Mouse (Mus musculus) liver, embryonic 16.5 days (tissue): ENCODE results near the gene Prpf6. TPM values are rescaled to one million over a fixed set of nuclear protein-coding genes. Genes with fewer than 3 reads are reported as not detected.

Experiments
- ATAC-seq: fragments of 200-750 bp; cut with Nextera tagmentation; 2 replicates; pipeline ENCODE4 v1.8.0; 2017; ENCODE audit warnings: low read depth, mild to moderate bottlenecking, moderate number of reproducible peaks, moderate library complexity
- H3K27ac ChIP-seq: fragments of 300-500 bp; sonication (generic); 2 replicates; pipeline ENCODE4 v1.5.1; 2014; ENCODE audit warnings: mild to moderate bottlenecking, low read length
- H3K27me3 ChIP-seq: fragments of 300-500 bp; sonication (generic); 2 replicates; pipeline ENCODE4 v1.6.1; 2014; ENCODE audit warnings: low read depth, low read length, mixed read lengths; ENCODE audit not compliant: control insufficient read depth, insufficient read depth
- H3K36me3 ChIP-seq: fragments of 300-500 bp; sonication (generic); 2 replicates; pipeline ENCODE4 v1.6.1; 2014; ENCODE audit warnings: mild to moderate bottlenecking; ENCODE audit not compliant: control insufficient read depth, insufficient read depth
- H3K4me1 ChIP-seq: fragments of 300-500 bp; sonication (generic); 2 replicates; pipeline ENCODE4 v1.6.1; 2014; ENCODE audit warnings: low read depth, low read length, mixed read lengths; ENCODE audit not compliant: control insufficient read depth
- H3K4me2 ChIP-seq: fragments of 300-500 bp; sonication (generic); 2 replicates; pipeline ENCODE4 v1.6.1; 2014; ENCODE audit warnings: low read depth, low read length, mixed read lengths
- H3K4me3 ChIP-seq: fragments of 300-500 bp; sonication (generic); 2 replicates; pipeline ENCODE4 v1.5.1; 2014; ENCODE audit warnings: low read depth, mild to moderate bottlenecking, low read length
- H3K9ac ChIP-seq: fragments of 300-500 bp; sonication (generic); 2 replicates; pipeline ENCODE4 v1.6.1; 2014; ENCODE audit warnings: low read depth, low read length
- H3K9me3 ChIP-seq: fragments of 300-500 bp; sonication (generic); replicated peaks from 2 replicates; pipeline ENCODE4 v1.6.1; 2016; ENCODE audit warnings: low read length; ENCODE audit not compliant: control insufficient read depth
- WGBS: fragments of 180-500 bp; shearing (Covaris S2); extraction: QIAGEN DNeasy Blood & Tissue Kit; methylation state at CpG from one replicate; pipeline ENCODE4 v1.1.7; 2014; ENCODE audit not compliant: insufficient replicate concordance; 5-methylcytosine and 5-hydroxymethylcytosine counted together
- polyA plus RNA-seq: library from polyadenylated mRNA; unstranded; fragments of >200 nt; fragmentation: Nextera tagmentation; extraction: Ambion mirVana; gene quantifications from 2 replicates; pipeline ENCODE4 v1.2.1, GENCODE M21; 2015

Prpf6 gene
- polyA plus RNA-seq, 1 experiment from 2014 or later = 24.2 TPM

GRCm38 (mm10) chr2:181570375-181570774, 21.3 kb upstream of the Prpf6 start:
- Histone ChIP-seq H3K36me3 (no peaks in the 10 kb centered on the region; the same call in 1 of the 2 replicates), H3K27me3 (no peaks in the 10 kb centered on the region), H3K4me3 (no peak overlapping the region), H3K4me1 (peaks cover 34% of the 10 kb centered on the region), H3K9ac (no peak overlapping the region), H3K9me3 (no peaks in the 10 kb centered on the region), H3K4me2 (no peak overlapping the region), H3K27ac (no peak overlapping the region)
- WGBS = 79% methylated on average over 8 of the region's 8 CpGs
- no peak for ATAC-seq

DNA sequence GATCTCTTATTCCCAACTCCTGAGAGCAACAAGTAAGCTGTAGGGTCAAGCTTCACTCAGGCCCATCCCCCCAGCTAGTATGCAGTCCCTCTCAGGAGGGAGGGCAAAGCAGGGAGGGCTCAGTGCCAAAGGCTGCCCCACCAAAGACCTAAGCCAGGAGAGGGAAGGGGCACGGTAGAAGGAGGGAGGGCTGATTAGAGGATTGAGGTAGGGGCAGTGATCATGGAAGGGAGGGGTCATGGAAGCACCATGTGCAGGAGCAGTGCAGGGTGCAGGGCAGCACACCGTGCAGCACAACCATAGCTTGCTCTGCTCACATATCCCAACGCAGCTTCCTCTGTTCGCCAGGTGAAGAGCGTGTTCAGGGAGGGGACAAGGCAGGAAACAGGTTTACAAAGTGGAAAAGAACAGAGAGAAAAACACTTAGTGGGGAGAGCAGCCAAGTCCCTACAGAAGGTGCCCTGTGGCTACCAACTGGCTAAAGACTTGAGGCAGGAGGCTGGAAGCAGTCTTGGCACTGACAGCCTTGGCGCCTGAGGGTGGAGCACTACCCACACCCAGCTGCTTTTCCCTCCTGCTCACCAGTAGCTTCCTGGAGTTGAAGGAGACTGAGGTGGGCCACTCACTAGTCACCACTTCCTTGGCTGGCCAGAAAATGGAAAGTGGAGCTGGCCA, 20.6 kb upstream of the Prpf6 start:
- Histone ChIP-seq H3K4me1 (peaks cover 36% of the 10 kb centered on the region), H3K4me2 (no peak overlapping the region), H3K27me3 (no peaks in the 10 kb centered on the region), H3K4me3 (no peak overlapping the region), H3K9ac (no peak overlapping the region), H3K9me3 (no peaks in the 10 kb centered on the region), H3K27ac (no peak overlapping the region), H3K36me3 (no peaks in the 10 kb centered on the region; the same call in 1 of the 2 replicates)
- no peak for ATAC-seq
- 56% methylated on average over 6 of the region's 6 CpGs for WGBS

DNA sequence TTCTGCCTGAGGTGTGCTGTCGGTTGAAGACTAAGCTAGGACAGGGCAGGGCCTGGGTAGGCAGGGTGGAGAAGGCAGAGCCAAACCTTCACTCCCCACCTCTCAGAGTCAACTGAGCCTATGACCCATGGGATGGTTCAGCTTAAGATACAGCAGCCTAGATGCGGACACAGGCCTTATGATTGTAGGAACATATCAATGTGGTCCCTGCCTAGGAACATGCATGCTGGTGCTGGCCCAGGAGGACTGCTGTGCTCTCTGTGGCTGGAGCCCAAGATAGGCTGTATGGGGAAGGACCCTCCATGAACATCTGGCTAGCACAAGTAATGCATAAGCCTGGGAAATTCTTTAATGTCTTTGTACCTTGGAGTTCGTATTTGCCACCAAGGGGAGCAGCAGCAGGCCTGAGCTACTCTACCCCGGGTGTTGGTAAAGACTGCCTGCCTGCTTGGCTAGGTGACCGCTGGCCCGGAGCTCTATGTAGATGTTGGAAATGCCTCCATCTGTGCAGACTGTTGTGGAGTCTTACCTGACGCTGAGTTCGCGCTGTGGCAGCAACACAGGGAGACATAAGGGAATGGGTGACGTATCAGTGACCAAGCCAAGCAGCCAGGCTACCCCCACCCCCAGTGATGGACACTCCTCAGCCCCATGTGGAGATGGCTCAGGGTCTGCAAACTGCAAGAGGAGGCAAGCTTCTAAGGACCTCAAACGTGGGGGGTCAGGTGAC, 19.6 kb upstream of the Prpf6 start:
- Histone ChIP-seq H3K4me1 (peaks cover 46% of the 10 kb centered on the region), H3K36me3 (no peaks in the 10 kb centered on the region; the same call in 1 of the 2 replicates), H3K9me3 (no peaks in the 10 kb centered on the region), H3K9ac (no peak overlapping the region), H3K27ac (no peak overlapping the region), H3K27me3 (no peaks in the 10 kb centered on the region), H3K4me2 (no peak overlapping the region), H3K4me3 (no peak overlapping the region)
- no peak for ATAC-seq
- WGBS = 82% methylated on average over 11 of the region's 11 CpGs

DNA sequence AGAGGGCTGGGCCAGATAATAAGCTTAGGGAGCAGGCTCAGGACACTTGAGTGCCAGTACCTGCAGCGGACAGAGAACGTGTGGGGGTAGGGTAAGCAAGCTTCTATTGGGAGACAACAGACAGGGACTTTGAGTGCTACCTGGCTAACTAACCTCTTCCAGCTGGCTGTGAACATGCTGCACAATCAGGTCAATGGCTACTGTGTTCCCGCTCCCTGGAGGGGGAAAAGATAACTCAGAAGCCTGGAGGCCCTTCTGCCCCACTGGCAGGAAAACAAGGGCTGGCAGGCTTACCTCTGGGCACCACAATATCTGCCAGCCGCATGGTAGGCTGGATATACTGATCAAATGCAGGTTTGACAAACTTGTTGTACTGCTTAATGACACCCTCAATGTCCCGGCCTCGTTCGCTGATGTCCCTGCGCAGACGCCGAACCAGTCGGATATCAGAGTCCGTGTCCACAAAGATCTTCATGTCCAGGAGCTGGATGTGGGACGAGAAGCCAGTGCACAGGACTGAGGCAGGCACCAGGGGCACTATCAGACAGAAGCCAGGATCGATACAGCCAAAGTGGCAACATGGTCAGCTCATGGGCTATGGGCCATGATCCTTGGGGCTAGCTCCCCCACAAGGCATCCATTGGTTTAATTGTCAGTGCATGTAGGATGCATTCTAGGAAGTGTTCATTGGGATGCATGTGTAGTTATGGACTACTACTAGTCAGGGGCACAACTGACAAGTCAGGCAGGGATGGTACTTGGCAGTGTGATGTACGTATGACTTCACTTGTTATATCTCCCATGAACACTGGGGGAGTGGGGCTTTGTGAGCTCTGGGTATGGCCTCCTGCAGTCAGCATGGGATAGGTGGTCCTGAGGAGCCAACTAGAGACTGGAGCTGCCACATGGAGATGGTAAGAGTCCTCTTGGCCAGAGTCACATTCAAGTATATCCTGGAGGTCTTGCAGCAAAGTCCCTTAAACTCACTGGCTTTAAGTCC, 18.4 kb upstream of the Prpf6 start:
- 88% methylated on average over 15 of the region's 15 CpGs for WGBS
- no peaks in the 10 kb centered on the region; the same call in 1 of the 2 replicates for H3K36me3 ChIP-seq
- H3K27me3 ChIP-seq = no peaks in the 10 kb centered on the region

DNA sequence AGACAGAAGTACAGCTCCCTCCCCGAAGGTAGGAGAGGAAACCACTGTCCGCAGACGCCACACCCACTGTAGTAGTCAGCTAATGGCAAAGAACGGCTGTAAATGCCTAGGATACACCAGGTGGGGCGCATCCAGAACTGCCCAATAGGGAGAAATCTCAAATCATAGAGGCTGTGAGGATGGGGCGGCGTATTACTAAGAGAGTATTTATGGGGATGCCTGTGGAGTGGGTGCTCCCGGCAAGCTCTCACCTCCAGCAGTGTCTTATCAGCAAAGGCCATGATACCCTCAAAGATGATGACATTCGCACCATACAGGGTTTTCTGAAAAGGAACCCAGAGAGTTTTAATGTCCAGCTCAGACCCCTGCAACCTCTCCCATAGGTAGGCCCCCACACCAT, 17.7 kb upstream of the Prpf6 start:
- no peaks in the 10 kb centered on the region for H3K9me3 ChIP-seq

More for the DNA sequence above, 18.4 kb upstream of the Prpf6 start:
- Histone ChIP-seq H3K9me3 (no peaks in the 10 kb centered on the region), H3K4me1 (peaks cover 55% of the 10 kb centered on the region), H3K27ac (no peak overlapping the region), H3K9ac (no peak overlapping the region), H3K4me2 (no peak overlapping the region), H3K4me3 (no peak overlapping the region)
- no peak for ATAC-seq

DNA sequence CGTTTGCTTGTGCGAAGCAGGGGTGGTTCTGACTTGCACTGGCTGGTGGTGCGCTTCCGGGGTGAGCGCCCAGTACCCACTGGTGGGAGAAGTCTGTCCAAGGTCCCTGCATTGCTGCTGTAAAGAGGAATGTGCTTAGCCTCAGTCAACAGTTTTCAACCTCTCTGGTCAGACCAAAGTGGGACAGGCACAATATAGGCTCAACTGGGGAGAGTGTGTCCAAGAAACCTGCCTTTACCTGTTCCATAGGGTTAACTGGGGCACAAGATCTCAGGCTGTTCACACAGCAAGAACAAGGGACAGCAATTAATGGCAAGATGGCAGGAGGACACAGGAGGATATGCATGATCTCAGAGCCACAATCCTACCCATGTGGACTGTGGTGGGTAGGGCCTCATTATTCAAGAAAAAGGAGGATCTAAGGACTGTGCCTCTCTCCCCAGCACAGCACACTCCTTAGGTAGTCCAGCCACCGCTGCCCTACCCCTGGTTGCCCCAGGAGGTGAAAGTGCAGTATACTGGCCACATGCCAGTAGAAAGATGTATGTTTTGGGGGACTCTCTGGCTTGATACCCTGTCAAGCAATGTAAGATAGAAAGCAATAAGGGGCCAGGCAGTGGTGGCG, 16.6 kb upstream of the Prpf6 start:
- Histone ChIP-seq H3K9ac (no peak overlapping the region), H3K36me3 (no peaks in the 10 kb centered on the region; the same call in 1 of the 2 replicates), H3K27me3 (no peaks in the 10 kb centered on the region), H3K4me1 (peaks cover 61% of the 10 kb centered on the region), H3K4me3 (no peak overlapping the region), H3K9me3 (no peaks in the 10 kb centered on the region), H3K4me2 (no peak overlapping the region), H3K27ac (no peak overlapping the region)
- ATAC-seq = no peak
- WGBS = 90% methylated on average over 7 of the region's 7 CpGs

More for the DNA sequence above, 17.7 kb upstream of the Prpf6 start:
- WGBS = 53% methylated on average over 9 of the region's 9 CpGs
- Histone ChIP-seq H3K4me1 (peaks cover 55% of the 10 kb centered on the region), H3K36me3 (no peaks in the 10 kb centered on the region; the same call in 1 of the 2 replicates), H3K27me3 (no peaks in the 10 kb centered on the region), H3K4me3 (no peak overlapping the region), H3K27ac (no peak overlapping the region), H3K4me2 (no peak overlapping the region), H3K9ac (no peak overlapping the region)
- ATAC-seq = no peak

- Histone ChIP-seq H3K36me3 (no peaks in the 10 kb centered on the region; the same call in 1 of the 2 replicates), H3K4me1 (peaks cover 55% of the 10 kb centered on the region), H3K9me3 (no peaks in the 10 kb centered on the region), H3K9ac (no peak overlapping the region), H3K4me3 (no peak overlapping the region), H3K4me2 (peak overlapping the region; percentile 7), H3K27ac (peak overlapping the region; percentile 57), H3K27me3 (no peaks in the 10 kb centered on the region)
- 50% methylated on average over 2 of the region's 2 CpGs for WGBS
- 0 out of 2 replicates have a peak, but pooled peaks have one; percentile 8 for ATAC-seq
Observed at GRCm38 (mm10) chr2:181576613-181577012, 15.1 kb upstream of the Prpf6 start.

GRCm38 (mm10) chr2:181577126-181577525, 14.5 kb upstream of the Prpf6 start:
- Histone ChIP-seq H3K9ac (no peak overlapping the region), H3K27ac (peak overlapping the region; percentile 57), H3K9me3 (no peaks in the 10 kb centered on the region), H3K4me1 (peaks cover 56% of the 10 kb centered on the region), H3K27me3 (no peaks in the 10 kb centered on the region), H3K36me3 (no peaks in the 10 kb centered on the region; the same call in 1 of the 2 replicates), H3K4me2 (peak overlapping the region; percentile 33), H3K4me3 (no peak overlapping the region)
- WGBS = 50% methylated on average over 2 of the region's 2 CpGs
- no peak for ATAC-seq
